ENCODE assay signal across 18 mouse cellular contexts in genomic region chr3:141660065-141661062, GRCm38 (mm10).
DNase-seq lines count a peak whose midpoint lies in the region; ATAC-seq and TF ChIP-seq lines count a peak whose summit lies in the region.
"Had no signal": no experiment of that assay in that cellular context is flagged by ENCODE, and none has a peak within 500 bp of the region (broad histone marks: within the 10 kb centered on the region; RNA-seq: fewer than 3 reads in every experiment).

No protein-coding gene starts in this region.

- no peak for ATAC-seq in heart, embryonic 13.5 days (ENCODE audit: extremely low read depth, insufficient number of reproducible peaks, low FRiP score, low TSS enrichment)
- ATAC-seq in lung, embryonic 14.5 days (ENCODE audit: insufficient read depth): peak; percentile 58
- no peak for ATAC-seq in limb, embryonic 12.5 days (ENCODE audit: insufficient number of reproducible peaks, insufficient read depth, low FRiP score, low TSS enrichment, low read depth)
- ATAC-seq: CD4-positive, CD25-positive, alpha-beta regulatory T cell, adult 4 months had no signal

- TF ChIP-seq CTCF in lung, embryonic 14.5 days (IDR thresholded peaks at IDR 0.05; ENCODE audit: low read depth): no peak

- no peaks in the 10 kb centered on the region for H3K9me3 ChIP-seq in heart, embryonic 13.5 days
- H3K9me3 ChIP-seq in lung, embryonic 14.5 days (ENCODE audit: low read depth, low read length): no peaks in the 10 kb centered on the region
- H3K9me3 ChIP-seq in limb, embryonic 12.5 days: no peaks in the 10 kb centered on the region
- H3K9me3 ChIP-seq: forebrain, embryonic 12.5 days; midbrain, embryonic 10.5 days; stomach, embryonic 15.5 days had no signal

- H3K27me3 ChIP-seq in heart, embryonic 13.5 days (replicated peaks): no peaks in the 10 kb centered on the region
- H3K27me3 ChIP-seq in lung, embryonic 14.5 days (ENCODE audit: insufficient read depth, low read length): no peaks in the 10 kb centered on the region
- H3K27me3 ChIP-seq in limb, embryonic 12.5 days: no peaks in the 10 kb centered on the region
- H3K27me3 ChIP-seq: forebrain, embryonic 12.5 days; stomach, embryonic 15.5 days had no signal

- 0 out of 2 replicates have a peak overlapping the region, but pooled peaks have one; percentile 22 for H3K4me2 ChIP-seq in heart, embryonic 13.5 days
- no peak overlapping the region for H3K4me2 ChIP-seq in lung, embryonic 14.5 days
- no peak overlapping the region for H3K4me2 ChIP-seq in limb, embryonic 12.5 days
- H3K4me2 ChIP-seq: forebrain, embryonic 12.5 days; stomach, embryonic 15.5 days had no signal

- no peaks in the 10 kb centered on the region for H3K36me3 ChIP-seq in heart, embryonic 13.5 days
- no peaks in the 10 kb centered on the region for H3K36me3 ChIP-seq in lung, embryonic 14.5 days (ENCODE audit: insufficient read depth)
- H3K36me3 ChIP-seq in limb, embryonic 12.5 days: no peaks in the 10 kb centered on the region
- H3K36me3 ChIP-seq: forebrain, embryonic 12.5 days; midbrain, embryonic 10.5 days; stomach, embryonic 15.5 days had no signal

- H3K27ac ChIP-seq in heart, embryonic 13.5 days (replicated peaks): no peak overlapping the region
- H3K27ac ChIP-seq in lung, embryonic 14.5 days (ENCODE audit: low read depth): no peak overlapping the region; the same call in 1 of the 2 replicates
- peak overlapping the region; percentile 35; the same call in 1 of the 2 replicates for H3K27ac ChIP-seq in limb, embryonic 12.5 days
- H3K27ac ChIP-seq: forebrain, embryonic 12.5 days; midbrain, embryonic 10.5 days; stomach, embryonic 15.5 days had no signal

- no peak overlapping the region for H3K4me3 ChIP-seq in heart, embryonic 13.5 days
- H3K4me3 ChIP-seq in lung, embryonic 14.5 days (ENCODE audit: low read depth, low read length): no peak overlapping the region
- no peak overlapping the region for H3K4me3 ChIP-seq in limb, embryonic 12.5 days (replicated peaks)
- H3K4me3 ChIP-seq: forebrain, embryonic 12.5 days; midbrain, embryonic 10.5 days; stomach, embryonic 15.5 days had no signal

- 44% methylated on average over 15 of the region's 15 CpGs for WGBS in heart, embryonic 13.5 days
- WGBS in lung, embryonic 14.5 days: 24% methylated on average over 15 of the region's 15 CpGs
- WGBS in limb, embryonic 12.5 days: 37% methylated on average over 15 of the region's 15 CpGs

- H3K4me1 ChIP-seq in heart, embryonic 13.5 days: peaks cover 6% of the 10 kb centered on the region; the same call in 1 of the 2 replicates
- no peaks in the 10 kb centered on the region; the same call in 1 of the 2 replicates for H3K4me1 ChIP-seq in lung, embryonic 14.5 days (ENCODE audit: insufficient read depth)
- H3K4me1 ChIP-seq in limb, embryonic 12.5 days (replicated peaks): peaks cover 21% of the 10 kb centered on the region
- H3K4me1 ChIP-seq: midbrain, embryonic 10.5 days; stomach, embryonic 15.5 days had no signal

- H3K9ac ChIP-seq in heart, embryonic 13.5 days: no peak overlapping the region
- no peak overlapping the region for H3K9ac ChIP-seq in lung, embryonic 14.5 days
- H3K9ac ChIP-seq in limb, embryonic 12.5 days (replicated peaks): no peak overlapping the region
- H3K9ac ChIP-seq: forebrain, embryonic 12.5 days; stomach, embryonic 15.5 days had no signal

- no peak for DNase-seq in heart, adult 9 months (ENCODE audit: low spot score in 2 of 2)
- peak; percentile 53 for DNase-seq in lung, embryonic 14.5 days
- no peak for DNase-seq in lung, adult 18-20 months
- peak; percentile 16 for DNase-seq in lung, postnatal 36 days
- no peak for DNase-seq in c-Kit-positive CD71-positive TER-119-positive erythroid progenitor cells, embryonic 14.5 days (ENCODE audit: low spot score)
- DNase-seq: adrenal gland, adult 8-10 months; cerebellum, postnatal 10 days; gastrocnemius, postnatal 25 days; heart, postnatal 4 days; layer of hippocampus, postnatal 36 days; retina, postnatal 1 day; thymus, postnatal 14 days had no signal

Comparison
In these comparisons a context has a peak if more than half of its experiments do, and no peak if none do; other contexts are left out.
1. DNase-seq: peak in lung, embryonic 14.5 days (single experiment) and lung, postnatal 36 days (single experiment); none in heart, adult 9 months (0 of 2), lung, adult 18-20 months (0 of 2) and c-Kit-positive CD71-positive TER-119-positive erythroid progenitor cells, embryonic 14.5 days (single experiment).